Mouse (Mus musculus) forebrain, embryonic 16.5 days (tissue): ENCODE measurements around the gene Fryl. TPM values are rescaled to one million over a fixed set of nuclear protein-coding genes. Genes with fewer than 3 reads are reported as not detected.

Source experiments
- ATAC-seq: fragments of 200-750 bp; cut with Nextera tagmentation; 2 replicates; pipeline ENCODE4 v1.8.0; 2017; ENCODE audit warnings: mild to moderate bottlenecking, moderate library complexity
- H3K27ac ChIP-seq: fragments of 300-500 bp; sonication (generic); 2 replicates; pipeline ENCODE4 v1.5.1; 2014; ENCODE audit warnings: low read length, control low read depth
- H3K27me3 ChIP-seq: fragments of 300-500 bp; sonication (generic); replicated peaks from 2 replicates; pipeline ENCODE4 v1.6.1; 2014; ENCODE audit warnings: low read length; ENCODE audit not compliant: control insufficient read depth, insufficient read depth
- H3K36me3 ChIP-seq: fragments of 300-500 bp; sonication (generic); 2 replicates; pipeline ENCODE4 v1.6.1; 2014; ENCODE audit not compliant: control insufficient read depth, insufficient read depth
- H3K4me1 ChIP-seq: fragments of 300-500 bp; sonication (generic); replicated peaks from 2 replicates; pipeline ENCODE4 v1.6.1; 2014; ENCODE audit warnings: low read length; ENCODE audit not compliant: control insufficient read depth, insufficient read depth
- H3K4me2 ChIP-seq: fragments of 300-500 bp; sonication (generic); 2 replicates; pipeline ENCODE4 v1.6.1; 2014; ENCODE audit warnings: mild to moderate bottlenecking, low read length, control low read depth
- H3K4me3 ChIP-seq: fragments of 300-500 bp; sonication (generic); replicated peaks from 2 replicates; pipeline ENCODE4 v1.5.1; 2014; ENCODE audit warnings: mild to moderate bottlenecking, low read length, control low read depth
- H3K9ac ChIP-seq: fragments of 300-500 bp; sonication (generic); replicated peaks from 2 replicates; pipeline ENCODE4 v1.6.1; 2014; ENCODE audit warnings: low read depth, low read length, control low read depth
- H3K9me3 ChIP-seq: fragments of 300-500 bp; sonication (generic); 2 replicates; pipeline ENCODE4 v1.6.1; 2016; ENCODE audit warnings: low read length; ENCODE audit not compliant: control insufficient read depth
- WGBS: fragments of 180-500 bp; shearing (Covaris S2); extraction: QIAGEN DNeasy Blood & Tissue Kit; methylation state at CpG from one replicate; pipeline ENCODE4 v1.1.7; 2014; 5-methylcytosine and 5-hydroxymethylcytosine counted together
- polyA plus RNA-seq: library from polyadenylated mRNA; unstranded; fragments of >200 nt; fragmentation: Nextera tagmentation; extraction: Ambion mirVana; gene quantifications from 2 replicates; pipeline ENCODE4 v1.2.1, GENCODE M21; 2015

Gene Fryl
- polyA plus RNA-seq, 1 experiment from 2014 or later, result 50.7 TPM

DNA sequence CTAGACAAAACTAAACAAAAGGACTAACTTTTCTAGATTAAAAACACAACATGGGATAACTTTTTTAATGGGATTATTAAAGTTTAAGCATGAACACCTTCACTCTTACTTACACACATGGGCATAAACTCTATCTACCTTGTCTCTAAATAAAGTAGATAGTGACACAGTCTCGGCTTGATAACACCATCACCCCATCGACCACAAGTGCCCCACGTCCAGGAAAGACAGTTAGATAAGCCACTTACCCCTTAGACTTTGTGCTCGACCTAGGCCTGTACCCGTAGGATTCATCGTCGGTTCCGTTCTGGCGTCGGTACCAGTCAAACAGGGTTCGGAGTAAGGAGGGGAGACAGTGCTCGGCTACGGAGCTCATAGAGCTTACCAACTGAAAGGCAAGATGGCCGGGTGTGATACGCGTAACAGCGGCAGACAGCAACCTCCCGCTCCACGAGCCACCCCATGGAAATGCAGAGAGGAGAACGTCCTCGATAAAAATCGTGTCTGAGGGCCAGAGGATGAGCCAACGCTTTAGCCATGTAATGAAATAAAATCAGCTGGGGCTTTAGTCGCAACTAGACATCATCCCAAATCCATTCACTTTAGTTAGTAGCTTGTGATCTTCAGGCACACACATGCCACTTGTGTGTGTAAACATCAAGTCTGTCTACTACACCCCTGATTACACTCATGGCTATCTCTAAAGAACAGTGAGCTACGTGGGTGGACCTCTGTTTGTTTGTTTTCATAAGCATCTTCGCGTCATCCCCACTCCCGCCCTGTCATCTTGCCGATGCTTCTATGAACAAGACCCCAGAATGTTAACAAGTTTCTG, 123.2 kb downstream of the Fryl start:
- Histone ChIP-seq H3K27ac (no peak overlapping the region), H3K27me3 (no peaks in the 10 kb centered on the region), H3K4me1 (peaks cover 5% of the 10 kb centered on the region), H3K36me3 (no peaks in the 10 kb centered on the region), H3K4me3 (no peak overlapping the region), H3K9ac (no peak overlapping the region), H3K9me3 (no peaks in the 10 kb centered on the region), H3K4me2 (no peak overlapping the region)
- 94% methylated on average over 29 of the region's 29 CpGs for WGBS
- no peak for ATAC-seq

DNA sequence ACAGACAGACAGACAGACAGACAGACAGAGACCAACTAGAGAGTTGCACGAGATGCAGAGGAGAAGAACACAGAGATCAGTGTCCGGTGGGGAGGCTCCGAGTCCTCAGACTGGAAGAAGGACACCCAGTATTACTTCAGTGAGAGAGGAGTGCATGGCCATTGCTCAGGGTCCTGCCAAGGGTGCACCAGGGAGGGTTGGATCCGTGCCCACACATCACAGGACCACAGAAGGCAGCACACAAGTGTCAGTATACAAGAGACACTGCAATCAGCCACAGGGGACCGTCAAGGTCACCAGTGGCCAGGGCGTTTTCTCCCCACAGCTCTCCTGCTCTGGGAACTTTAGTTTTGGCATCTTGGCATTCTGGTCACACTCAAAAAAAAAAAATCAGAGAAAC, 125.4 kb downstream of the Fryl start:
- H3K4me2 ChIP-seq, result no peak overlapping the region
- WGBS, result 85% methylated on average over 6 of the region's 6 CpGs
- H3K4me1 ChIP-seq, result peaks cover 5% of the 10 kb centered on the region
- H3K27ac ChIP-seq, result no peak overlapping the region
- peaks cover 2% of the 10 kb centered on the region; the same call in 1 of the 2 replicates for H3K36me3 ChIP-seq
- H3K9ac ChIP-seq, result no peak overlapping the region
- H3K9me3 ChIP-seq, result no peaks in the 10 kb centered on the region
- no peak for ATAC-seq
- no peak overlapping the region for H3K4me3 ChIP-seq
- no peaks in the 10 kb centered on the region for H3K27me3 ChIP-seq

DNA sequence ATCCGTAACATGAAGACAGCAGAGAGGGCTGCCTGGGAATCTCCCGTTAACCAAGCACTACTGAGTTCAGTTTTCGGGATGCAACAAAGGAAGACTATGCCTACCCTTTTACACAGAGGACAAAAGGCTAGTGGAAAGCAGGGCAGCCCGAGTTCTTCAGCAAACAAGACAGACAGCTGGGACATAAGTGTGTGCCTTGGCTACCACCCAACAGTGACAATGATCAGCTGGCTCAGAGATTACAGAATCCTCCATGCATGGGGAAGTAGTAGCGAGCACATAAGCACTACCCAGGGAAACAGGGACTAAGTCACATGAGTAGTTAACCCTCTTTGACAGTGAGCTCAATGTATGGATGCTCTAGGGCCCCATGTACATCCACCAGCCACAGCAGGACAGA, 126.5 kb downstream of the Fryl start:
- no peak overlapping the region for H3K4me2 ChIP-seq
- no peaks in the 10 kb centered on the region for H3K27me3 ChIP-seq
- WGBS, result 20% methylated on average over 5 of the region's 5 CpGs
- peaks cover 2% of the 10 kb centered on the region; the same call in 1 of the 2 replicates for H3K36me3 ChIP-seq
- H3K27ac ChIP-seq, result 0 out of 2 replicates have a peak overlapping the region, but pooled peaks have one; percentile 3
- H3K9ac ChIP-seq, result no peak overlapping the region
- no peak overlapping the region for H3K4me3 ChIP-seq
- no peaks in the 10 kb centered on the region for H3K9me3 ChIP-seq
- peak; percentile 80 for ATAC-seq
- H3K4me1 ChIP-seq, result peaks cover 5% of the 10 kb centered on the region

DNA sequence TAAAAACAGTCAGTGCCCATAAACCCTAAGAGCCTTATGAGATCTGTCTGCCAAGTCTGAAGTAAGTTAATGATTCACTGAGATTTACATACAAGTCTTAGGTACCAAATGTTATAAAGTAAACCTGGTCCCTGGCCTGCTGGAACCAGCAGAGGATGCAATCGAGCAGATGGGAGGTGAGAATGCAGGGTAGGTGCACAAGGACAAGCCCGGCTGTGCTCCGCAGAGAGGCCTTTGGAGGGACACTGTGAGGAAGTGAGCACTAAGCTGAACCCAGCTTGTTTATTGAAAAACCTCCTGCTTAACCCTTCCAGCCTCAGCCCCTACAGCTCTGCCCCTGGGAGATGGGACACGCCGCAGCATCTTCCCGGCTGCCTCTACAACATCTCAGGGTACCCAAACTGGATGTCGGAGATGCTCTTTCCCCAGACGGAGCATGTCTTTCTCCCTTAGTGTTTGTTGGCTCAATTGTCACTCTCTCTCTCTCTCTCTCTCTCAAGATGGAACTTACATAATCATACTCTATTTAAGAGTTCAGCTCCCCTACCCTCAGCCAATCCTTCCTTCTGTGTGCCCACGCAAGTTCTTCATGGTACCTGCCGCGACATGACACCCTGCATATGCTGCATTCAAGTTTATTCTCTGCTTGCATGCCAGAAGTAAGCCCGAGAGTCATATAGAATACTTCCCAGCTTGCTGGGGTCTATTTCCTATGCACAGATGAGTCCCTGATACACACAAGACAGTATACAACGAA, 136.3 kb downstream of the Fryl start:
- ATAC-seq, result no peak
- no peaks in the 10 kb centered on the region for H3K4me1 ChIP-seq
- WGBS, result 94% methylated on average over 13 of the region's 13 CpGs

DNA sequence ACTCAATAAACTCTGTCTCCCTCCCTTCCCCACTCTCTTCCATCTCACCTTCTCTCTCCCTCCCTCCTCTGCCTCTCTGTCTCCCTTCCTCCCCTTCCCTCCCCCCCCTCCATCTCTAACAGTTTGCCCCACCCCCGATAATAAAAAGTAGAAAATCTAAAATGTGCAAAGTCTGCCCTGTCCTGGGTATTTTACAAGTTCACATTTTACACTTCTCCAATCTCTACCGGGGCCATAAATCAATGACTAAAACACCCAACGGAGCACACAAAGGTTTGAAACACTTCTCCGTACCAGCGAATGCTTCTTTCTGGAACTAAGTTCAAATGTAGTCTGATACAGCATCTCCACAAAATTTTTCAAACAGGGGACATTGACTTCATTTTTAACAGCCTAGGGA, 136.9 kb downstream of the Fryl start:
- no peak overlapping the region for H3K4me2 ChIP-seq
- no peaks in the 10 kb centered on the region for H3K4me1 ChIP-seq
- H3K9me3 ChIP-seq, result no peaks in the 10 kb centered on the region
- ATAC-seq, result no peak
- peaks cover 6% of the 10 kb centered on the region; the same call in 1 of the 2 replicates for H3K36me3 ChIP-seq
- WGBS, result 95% methylated on average over 5 of the region's 5 CpGs
- no peak overlapping the region for H3K4me3 ChIP-seq
- no peak overlapping the region for H3K27ac ChIP-seq
- no peaks in the 10 kb centered on the region for H3K27me3 ChIP-seq
- no peak overlapping the region for H3K9ac ChIP-seq

More for the DNA sequence above, 136.3 kb downstream of the Fryl start:
- Histone ChIP-seq H3K4me3 (no peak overlapping the region), H3K27me3 (no peaks in the 10 kb centered on the region), H3K9me3 (no peaks in the 10 kb centered on the region), H3K4me2 (no peak overlapping the region), H3K27ac (no peak overlapping the region), H3K36me3 (peaks cover 6% of the 10 kb centered on the region; the same call in 1 of the 2 replicates), H3K9ac (no peak overlapping the region)

DNA sequence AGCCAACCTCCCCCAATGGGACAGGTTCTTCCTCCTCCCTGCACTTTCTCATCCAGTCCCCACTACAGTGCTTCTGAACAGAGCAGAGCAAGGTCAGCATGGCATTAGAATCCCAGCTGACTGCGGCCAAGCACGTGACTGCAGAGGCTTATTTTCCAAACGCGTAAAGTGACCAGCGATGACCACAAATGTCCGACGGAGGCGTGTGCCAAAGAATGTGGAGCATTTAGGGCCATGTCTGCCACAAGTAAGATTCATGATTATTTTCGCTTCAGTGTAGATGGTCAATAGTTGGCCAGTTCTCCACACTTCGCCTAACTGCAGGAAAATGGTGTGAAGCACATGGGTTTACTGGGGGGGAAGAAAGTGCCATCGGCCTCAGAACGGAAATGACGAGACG, 137.6 kb downstream of the Fryl start:
- peaks cover 6% of the 10 kb centered on the region; the same call in 1 of the 2 replicates for H3K36me3 ChIP-seq
- no peaks in the 10 kb centered on the region for H3K4me1 ChIP-seq
- H3K4me2 ChIP-seq, result no peak overlapping the region
- H3K9ac ChIP-seq, result no peak overlapping the region
- H3K27me3 ChIP-seq, result no peaks in the 10 kb centered on the region
- WGBS, result 94% methylated on average over 14 of the region's 14 CpGs
- no peaks in the 10 kb centered on the region for H3K9me3 ChIP-seq
- H3K4me3 ChIP-seq, result no peak overlapping the region
- H3K27ac ChIP-seq, result no peak overlapping the region
- ATAC-seq, result no peak

DNA sequence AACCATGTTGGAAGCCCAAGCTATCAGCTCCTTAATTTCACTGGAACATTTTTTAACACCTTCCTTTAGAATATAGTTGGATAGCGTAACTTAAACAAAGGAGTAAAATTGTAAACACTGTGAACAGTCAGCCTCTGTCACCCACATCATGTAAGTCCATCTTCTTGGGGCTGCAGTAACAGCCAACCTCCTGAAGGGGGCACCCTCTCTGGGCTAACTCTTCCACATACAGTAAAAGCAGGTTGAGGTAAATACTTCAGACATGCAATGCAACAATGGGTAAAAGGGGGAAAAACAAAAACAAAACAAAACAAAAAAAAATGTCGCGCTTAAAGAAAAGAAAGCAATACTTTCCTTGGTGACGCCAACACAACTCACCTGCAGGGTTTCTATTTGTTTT, 141.5 kb downstream of the Fryl start:
- H3K27ac ChIP-seq, result no peak overlapping the region
- H3K4me2 ChIP-seq, result no peak overlapping the region
- no peak for ATAC-seq
- no peaks in the 10 kb centered on the region for H3K9me3 ChIP-seq
- no peaks in the 10 kb centered on the region for H3K27me3 ChIP-seq
- H3K9ac ChIP-seq, result no peak overlapping the region
- no peaks in the 10 kb centered on the region for H3K4me1 ChIP-seq
- H3K36me3 ChIP-seq, result no peaks in the 10 kb centered on the region; the same call in 1 of the 2 replicates
- no peak overlapping the region for H3K4me3 ChIP-seq
- 92% methylated on average over 4 of the region's 4 CpGs for WGBS

DNA sequence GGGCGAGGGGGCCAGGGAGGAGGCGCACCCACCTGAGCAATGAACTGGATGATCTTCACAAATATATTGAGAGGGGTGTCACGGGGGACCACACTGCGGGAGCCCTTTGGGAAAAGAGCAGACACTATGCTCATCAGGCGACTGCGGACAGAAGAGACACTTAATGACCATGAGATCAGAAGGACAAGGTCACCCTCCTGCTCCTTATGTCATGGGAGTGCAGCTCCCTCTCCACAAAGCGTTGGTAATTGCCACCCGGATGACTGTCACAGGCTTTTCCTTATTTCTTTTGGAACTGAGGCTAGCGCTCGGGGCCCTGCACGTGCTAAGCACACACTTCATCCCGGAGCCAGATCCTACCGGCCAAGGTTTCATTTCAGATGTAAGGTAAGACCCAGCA, 144.1 kb downstream of the Fryl start:
- Histone ChIP-seq H3K9me3 (no peaks in the 10 kb centered on the region), H3K4me2 (no peak overlapping the region), H3K9ac (no peak overlapping the region), H3K4me1 (no peaks in the 10 kb centered on the region), H3K36me3 (peaks cover 9% of the 10 kb centered on the region), H3K4me3 (no peak overlapping the region), H3K27me3 (no peaks in the 10 kb centered on the region), H3K27ac (no peak overlapping the region)
- WGBS, result 90% methylated on average over 13 of the region's 13 CpGs
- no peak for ATAC-seq

DNA sequence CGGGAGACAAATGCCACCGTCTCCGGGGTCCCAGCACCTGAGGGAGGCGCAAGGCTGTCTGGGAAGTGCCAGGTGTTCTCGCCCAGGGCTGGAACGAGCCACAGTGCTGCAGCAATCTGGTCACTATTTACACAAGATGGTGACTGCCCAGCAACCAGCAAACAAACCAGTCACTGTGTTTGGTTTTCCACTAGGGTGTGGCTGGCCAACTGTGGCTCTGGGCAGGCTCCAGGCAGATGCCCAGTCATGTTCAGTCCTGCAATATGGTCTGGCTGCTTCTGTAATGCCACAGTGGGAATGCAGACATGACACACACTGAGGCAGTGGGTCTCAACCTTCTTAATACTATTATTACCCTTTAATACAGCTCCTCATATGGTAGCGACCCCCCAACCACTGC, 152.8 kb downstream of the Fryl start:
- Histone ChIP-seq H3K27ac (no peak overlapping the region), H3K9me3 (no peaks in the 10 kb centered on the region), H3K36me3 (peaks cover 35% of the 10 kb centered on the region), H3K4me1 (no peaks in the 10 kb centered on the region), H3K4me2 (no peak overlapping the region), H3K4me3 (no peak overlapping the region), H3K9ac (no peak overlapping the region), H3K27me3 (no peaks in the 10 kb centered on the region)
- WGBS, result 91% methylated on average over 7 of the region's 7 CpGs
- ATAC-seq, result no peak
